Mouse (Mus musculus): Measurements from ENCODE around the gene Rack1.
A peak's percentile ranks its signal among the peaks of the same experiment; 100 is the strongest.
"Not testable (repeated sequence)": the region's sequence is repeated elsewhere in the genome, so short reads cannot be mapped to it uniquely, and the experiment has no call there.

Gene Rack1

DNA sequence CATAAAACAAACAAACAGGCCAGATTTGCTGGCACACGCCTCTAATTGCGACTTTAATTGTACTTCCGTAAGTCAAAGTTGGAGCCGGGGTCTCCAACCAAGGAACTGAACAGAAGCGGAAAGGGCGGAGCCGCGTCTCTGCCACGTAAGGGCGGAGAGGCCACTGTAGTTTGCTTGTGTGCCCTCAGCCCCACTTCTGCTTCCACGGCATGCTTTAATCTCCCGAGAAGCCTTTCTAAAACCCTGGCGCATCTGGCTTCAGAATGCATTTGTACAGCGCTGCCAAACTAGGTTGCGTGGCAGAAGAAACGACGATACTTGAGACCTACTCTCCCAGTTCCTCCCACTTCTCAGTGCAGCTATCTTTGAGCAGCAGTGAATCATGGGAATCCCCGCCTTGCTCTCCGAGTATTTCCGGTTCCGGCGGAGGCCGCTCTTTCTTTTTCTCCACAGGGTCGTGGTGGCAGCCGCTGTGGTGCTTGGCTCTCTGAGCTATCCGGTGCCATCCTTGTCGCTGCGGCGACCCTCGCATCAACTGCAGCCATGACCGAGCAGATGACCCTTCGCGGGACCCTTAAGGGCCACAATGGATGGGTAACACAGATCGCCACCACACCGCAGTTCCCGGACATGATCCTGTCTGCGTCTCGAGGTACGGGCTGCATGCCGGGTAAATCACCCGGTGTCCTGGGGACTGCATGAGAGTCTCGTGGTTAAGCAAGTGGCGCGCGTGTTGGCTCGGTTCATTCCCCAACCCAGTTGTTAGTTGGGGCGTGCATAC, at the start of gene Rack1:
Rack1 (plus strand) TSS at position 412 of the 781 bp plus-strand sequence.
- peak; percentile 99 for DNase-seq

DNA sequence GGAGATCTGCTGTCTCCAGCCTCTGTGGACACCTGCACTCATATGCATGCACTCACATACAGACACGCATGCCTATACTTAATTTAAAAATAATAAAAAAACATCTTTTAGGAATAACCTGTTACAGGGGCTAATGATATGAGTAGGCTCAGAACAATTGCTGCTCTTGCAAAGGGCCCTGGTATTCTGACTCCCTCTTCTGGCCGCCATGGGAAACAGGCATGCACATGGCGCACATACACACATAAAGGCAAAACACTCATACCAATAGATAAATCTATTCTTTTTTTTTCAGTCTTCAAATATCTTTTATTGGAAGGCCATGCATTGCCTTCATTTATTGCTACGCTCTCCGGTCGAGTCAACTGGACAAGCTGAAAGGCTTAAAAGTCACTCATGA, 49.7 kb upstream of the Rack1 start:
- DNase-seq, result no peak

DNA sequence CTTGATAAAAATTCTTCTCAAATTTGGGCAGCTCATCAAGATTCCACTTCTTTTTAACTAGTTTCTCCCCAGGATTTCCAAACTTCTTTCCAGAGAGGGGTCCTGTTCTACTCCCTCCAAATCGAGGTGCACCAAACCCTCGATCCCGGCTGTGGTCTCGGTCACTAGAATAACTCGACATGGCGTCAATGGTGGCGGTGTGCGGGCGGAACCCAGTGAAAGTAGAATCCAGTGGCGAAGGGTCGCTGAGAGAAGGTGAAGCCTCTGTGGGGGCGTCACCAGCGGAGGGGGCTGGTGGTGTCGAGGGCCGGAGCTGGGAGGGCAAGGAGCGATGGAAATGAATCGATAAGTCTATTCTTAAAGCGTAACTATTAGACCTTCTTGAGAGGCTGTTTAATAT, 46.6 kb upstream of the Rack1 start:
- not testable (repeated sequence) for DNase-seq

DNA sequence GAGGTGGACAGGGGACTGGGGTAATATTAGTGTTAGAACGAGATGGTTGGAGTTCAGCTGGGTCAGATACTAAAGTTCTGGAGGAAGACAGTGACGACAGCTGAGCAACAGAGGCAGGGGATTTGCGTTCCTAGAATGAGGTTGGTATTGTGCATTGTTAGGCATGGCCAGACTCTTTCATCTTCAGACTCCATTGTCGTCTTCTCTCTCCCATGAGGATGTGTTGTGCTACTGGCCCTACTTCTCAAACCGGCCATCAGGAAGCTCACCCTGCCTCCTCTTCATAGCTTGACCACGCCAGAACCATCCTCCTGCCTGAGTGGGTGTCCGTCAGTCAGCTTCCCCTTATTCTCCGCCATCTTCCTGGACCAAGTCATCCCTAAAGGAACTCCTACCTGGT, 41.1 kb upstream of the Rack1 start:
- DNase-seq, result peak; percentile 71

DNA sequence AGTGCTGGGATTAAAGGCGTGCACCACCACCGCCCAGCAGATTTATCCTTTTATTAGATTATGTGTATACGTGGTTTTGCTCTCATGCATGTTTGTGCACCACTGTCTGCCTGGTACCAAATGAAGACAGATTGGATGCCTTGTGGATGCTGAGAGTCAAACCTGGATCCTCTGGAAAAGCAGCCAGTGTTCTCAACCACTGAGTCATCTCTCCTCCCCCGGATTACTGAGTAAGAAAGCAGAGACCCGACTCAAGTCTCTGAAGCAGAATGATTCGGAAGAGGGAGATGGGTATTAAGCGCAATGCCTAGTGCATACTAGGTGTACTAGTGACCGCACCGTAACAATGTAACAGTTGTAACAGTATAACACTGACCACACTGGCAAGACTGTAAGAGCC, 36.0 kb upstream of the Rack1 start:
- DNase-seq, result peak; percentile 34

DNA sequence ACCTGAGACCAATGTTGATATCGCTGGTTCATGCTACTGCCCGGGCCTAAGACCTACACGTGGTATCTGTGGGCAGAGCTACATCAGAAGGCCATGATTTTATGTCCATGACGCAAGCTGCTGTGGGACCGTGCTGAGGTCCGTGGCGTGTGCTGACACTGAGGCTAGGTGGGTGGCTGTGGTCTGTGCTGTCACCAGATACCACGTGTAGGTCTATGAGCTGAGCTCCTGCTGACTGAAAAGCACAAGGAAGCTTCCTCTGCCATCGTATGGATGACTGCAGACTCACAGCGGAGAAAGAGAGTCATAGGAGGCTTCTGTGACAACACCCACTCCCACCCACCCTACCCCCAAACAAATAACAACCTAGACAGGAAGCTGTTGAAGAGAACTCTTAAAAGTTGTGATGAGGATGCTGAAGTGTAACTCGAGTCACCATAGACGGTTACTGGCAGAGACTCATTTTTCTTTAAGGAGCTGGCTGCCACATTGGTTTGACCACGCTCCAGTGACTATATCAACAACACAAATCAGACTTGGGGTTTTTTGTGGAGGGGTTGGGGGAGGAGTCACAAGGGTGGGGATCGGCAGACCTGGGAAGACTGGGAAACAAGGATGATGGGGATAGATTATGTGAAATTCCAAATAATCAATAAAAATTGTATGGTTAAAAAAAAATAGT, 32.8 kb upstream of the Rack1 start:
- no peak for DNase-seq

DNA sequence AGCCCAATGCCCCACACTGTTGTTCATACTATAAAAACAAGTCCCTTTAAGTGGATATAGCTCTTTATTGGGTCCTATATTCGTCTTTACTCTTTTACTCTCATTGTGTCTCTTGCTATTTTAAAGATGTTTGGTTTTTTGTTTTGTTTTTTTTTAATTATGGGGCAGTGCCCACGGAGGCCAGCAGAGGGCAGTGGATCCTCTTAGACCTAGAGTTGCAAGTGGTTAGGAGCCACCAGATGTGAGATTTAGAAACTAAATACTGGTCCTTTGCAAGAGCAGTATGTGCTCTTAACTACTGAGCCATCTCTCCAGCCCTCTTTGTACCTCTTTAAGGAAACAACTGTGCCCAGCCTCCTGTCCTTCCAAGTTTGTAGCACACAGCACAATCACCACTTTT, 28.4 kb upstream of the Rack1 start:
- DNase-seq, result no peak

DNA sequence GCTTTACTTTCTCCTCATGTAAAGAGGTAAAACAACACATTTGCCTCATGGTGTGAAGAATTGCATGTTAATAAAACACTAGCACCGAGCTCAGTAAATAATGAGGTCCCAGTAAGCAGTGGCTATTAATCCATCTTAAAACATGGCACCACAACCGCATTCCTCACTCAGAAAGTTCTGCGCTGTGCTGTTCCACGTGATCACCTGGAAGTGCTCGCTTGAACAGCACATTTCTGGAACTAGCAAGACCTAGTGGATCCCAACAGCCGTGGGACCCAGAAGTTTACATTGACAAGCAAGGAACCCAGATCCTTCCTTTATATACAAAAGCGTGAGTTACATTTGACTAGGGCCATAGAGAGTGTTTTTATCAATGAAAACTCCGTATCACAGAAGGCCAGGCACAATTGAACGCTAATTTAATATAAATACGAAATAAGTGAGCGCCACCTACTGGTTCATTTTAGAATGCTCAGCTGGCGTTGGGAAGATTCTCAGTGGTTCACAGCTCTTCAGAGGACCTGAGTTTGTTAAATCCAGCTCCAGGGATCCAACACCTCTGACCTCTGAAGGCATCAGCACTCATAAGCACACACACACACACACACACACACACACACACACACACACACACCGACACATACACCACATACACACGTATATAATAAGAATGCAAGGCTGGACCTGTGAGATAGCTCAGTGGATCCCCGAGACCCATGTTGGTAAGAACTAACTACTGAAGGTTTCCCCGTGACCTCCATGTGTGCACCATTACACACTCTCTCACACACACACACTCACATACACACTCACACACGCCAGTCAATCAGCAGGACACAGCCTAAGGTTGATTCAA, 25.5 kb upstream of the Rack1 start:
- no peak for DNase-seq

DNA sequence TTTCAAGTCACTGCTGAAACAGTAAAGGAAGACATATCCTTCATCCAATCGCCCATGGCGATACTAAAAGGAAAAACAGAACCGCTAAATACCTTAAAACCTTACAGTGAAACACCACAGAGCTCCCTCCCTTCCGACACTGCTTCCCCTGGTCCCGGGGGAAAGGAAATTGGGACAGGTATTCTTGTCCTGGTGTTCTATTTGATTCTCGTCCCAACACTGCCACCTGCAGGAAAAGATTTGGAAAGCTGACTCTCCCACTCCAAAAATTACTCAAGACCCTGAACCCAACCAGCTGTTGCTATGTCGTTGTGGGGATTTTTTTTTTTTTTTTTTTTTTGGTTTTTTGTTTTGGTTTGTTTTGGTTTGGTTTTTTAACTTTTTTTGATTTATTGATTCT, 24.6 kb upstream of the Rack1 start:
- peak; percentile 93 for DNase-seq

DNA sequence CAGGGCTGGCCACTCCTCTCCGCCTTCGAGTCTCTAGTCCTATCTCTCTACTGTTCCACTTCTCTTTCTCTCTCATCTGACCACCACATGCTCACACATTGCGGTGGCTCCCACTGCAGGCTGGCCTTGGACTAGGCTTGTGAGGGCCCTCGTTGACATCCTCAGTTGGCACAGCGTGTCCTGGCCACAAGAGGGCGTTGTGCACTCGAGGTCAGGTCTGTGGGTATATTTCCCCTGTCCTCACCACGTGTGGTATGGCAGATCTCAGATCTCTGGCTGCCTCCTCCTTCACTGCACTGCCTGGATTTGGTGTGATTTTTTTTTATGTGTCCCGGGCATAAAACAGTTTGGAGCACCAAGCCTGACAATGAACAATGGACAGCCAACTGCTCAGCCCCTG, 23.5 kb upstream of the Rack1 start:
- no peak for DNase-seq

DNA sequence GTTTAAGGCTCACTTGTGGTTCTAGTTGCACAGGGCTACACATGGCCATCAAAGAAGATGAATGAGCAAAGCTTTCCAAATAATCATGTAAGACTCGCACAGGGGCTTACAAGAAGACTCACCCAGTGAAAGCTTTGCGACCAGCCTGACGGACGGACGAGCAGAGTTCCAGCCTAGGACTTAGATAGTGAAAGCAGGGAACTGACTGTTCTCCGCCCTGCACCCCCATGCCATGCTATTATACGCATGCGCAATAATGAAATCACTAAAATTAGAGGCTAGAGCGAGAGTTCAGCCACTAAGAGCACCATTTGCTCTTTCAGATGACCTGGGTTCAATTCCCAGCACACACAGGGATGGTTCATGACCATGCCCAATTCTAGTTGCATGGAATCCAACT, 22.8 kb upstream of the Rack1 start:
- DNase-seq, result no peak

DNA sequence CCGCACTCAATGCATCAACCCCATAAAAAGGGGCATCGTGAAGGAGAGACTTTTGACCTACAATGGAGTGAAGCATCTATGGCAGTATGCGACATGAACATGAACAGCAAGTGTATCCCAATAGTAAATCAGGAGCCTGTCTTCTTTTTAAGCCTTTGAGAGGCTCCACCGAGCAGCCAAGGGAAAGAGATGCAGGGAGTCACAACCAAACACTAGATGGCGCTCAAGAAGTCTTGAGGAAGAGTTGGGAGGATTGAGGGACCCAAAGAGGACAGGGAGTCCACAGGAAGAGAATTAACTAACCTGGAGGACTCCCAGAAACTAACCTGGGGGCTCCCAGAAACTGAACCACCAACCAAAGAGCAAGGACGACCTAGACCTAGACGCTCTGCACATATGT, 20.7 kb upstream of the Rack1 start:
- no peak for DNase-seq

DNA sequence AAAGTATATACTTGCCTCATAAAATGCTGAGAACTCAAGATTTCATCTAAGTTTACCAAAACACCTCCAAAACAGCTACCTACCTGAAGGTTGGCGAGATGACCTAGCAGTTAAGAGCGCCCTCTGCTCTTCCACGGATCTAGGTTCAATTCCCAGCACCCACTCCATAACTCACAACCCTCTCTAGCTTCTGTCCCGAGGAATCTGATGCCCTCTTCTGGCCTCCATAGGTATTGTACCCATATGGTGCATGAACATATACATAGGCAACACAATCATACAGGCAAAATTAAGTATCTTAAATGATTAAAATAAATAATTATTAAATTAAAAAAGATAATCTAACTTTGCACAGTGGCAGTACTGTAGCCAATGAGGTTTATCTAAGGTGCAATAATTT, 17.9 kb upstream of the Rack1 start:
- DNase-seq, result no peak

DNA sequence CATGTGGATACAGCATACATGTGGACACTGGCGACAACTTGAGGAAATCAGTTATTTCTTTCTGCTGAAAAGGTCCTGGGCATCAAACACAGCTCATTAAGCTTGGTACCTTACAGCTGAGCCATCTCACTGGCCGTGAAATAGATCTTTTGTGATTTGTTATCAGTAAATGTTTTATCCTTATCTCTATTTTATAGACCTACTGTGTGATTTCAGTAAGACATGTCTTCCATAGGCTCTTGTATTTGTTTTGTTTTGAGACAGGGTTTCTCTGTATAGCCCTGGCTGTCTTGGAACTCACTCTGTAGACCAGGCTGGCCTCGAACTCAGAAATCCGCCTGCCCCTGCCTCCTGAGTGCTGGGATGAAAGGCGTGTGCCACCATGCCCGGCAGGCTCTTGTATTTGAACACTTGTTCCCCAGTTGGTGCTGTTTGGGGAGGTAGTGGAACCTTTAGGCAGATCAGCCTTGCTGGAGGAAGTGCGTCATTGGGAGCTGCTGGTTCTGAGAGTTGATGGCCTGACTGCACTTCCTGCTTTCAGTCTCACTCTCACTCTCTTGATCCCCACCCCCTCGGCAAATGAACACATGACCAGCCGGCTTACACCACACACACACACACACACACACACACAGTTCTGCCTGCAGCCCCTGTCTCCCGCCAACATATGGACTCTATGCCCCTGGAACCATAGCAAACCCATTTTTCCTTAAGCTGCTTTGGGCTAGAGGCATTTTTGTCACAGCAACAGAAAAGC, 12.5 kb upstream of the Rack1 start:
- DNase-seq, result peak; percentile 97

DNA sequence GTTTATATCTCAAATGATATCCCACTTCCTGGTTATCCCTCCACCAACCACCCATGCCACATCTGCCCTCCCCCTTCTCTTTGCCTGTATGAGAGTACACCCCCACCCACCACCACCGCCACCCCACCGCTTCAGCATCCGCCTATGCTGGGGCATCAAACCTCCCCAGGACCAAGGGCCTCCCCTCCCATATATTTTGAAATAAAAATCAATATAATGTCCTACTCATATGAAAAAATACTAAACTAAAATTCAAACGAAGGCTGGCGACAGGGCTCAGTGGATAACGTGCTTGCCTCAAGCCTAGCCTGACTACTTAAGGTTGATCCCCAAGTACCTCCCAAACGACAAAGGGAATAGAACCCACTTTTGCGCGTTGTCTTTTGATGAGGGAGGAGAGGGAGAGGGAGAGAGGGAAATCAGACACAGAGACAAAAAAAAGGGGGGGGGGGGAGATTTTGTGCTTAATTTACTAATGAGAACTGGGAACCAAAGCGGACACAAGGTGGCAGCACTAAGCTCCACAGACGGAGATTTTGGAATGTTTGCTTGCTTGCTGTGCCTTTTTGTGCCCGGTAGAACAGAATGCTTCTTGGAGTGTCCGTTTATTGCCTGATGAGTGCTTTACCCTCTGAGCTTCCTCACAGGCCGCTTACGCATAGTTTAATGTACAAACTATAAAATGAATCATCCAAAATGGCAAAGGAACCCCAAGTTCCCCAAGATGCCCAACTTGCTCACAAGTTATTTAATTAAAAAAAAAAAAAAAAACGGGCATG, 11.6 kb upstream of the Rack1 start:
- peak; percentile 96 for DNase-seq

DNA sequence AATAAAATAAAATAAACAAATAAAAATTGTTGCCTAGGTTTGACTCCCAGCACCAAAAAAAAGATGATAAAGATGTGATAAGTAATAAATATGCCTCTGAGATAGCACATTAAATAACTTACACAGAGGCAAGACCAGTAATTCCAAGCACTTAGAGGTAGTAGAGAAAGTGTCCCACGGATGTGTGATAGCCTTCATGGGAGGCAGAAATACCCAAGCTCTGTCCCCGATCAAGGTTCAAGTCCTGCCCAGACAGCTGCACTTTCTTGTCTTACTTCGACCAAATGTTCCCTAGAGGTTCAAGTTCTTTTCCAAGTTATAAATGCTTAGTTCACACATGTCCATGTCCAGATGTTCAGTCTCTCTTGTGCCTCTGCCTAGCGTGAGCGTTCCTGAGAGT, 10.9 kb upstream of the Rack1 start:
- no peak for DNase-seq

DNA sequence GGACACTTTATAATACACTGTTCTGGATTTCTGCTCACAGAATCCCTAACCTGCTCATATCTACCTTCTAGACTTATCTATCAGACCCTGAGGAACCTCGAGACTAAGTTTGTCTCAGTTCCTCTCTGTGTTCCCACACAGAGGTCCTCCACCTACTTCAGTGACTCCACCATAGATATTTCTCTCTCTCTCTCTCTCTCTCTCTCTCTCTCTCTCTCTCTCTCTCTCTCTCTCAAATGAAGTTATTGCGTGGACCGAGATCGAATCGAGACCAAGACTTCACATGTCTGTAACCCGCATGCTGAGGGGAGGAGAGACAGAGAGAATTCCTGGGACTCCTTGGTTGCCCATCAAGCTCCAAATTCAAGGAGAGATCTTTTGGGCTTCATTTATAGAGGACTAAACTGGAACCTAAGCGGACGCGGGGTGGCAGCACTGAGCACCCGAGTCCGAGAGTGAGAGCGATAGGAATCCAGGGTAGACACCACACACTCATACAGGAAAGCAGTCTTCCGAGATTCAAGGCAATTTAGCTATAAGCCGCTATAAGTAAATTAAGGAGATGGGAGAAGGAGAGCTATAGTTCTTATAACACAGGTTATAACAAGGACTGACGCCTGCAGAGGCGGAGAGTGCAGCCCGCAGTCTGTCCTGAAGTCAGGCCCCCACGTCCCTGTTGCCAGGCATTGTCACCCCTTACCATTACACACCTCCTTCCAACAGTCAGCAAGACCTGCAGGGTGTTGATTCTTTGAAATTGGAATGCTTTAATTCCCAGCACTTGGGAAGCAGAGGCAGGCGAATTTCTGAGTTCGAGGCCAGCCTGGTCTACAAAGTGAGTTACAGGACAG, 9.9 kb upstream of the Rack1 start:
- peak; percentile 97 for DNase-seq

DNA sequence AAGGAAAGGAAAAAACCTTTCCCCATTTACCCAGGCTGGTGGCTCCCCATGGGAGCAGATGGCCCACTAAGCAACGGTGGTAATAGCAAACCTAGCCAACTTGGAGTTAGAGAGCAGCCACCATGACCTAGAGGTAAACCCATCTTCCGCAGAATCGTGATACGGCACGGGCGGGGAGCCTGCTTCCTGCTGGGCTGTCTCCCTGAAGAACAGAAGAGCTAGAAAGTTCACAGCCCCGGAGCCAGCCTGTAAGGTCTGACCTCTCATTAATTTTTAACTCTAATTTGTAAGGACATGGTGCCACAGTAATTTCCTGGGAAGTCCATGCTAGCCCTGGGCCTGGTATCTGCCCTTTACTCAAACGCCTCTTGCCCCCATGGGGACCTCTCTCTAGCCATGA, 9.2 kb upstream of the Rack1 start:
- no peak for DNase-seq

DNA sequence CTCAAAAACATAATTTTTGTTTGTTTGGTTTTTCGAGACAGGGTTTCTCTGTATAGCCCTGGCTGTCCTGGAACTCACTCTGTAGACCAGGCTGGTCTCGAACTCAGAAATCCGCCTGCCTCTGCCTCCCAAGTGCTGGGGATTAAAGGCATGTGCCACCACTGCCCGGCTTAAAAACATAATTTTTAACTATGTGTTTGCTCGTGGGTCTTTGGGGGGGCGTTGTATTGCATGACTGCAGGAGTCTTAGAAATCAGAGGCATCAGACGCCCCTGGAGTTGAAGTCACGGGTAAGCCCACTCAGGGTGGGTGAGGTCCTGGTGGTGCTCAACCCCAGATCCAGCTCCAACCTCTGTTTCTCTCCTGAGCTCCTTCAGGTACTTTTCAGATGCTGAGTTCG, 8.2 kb upstream of the Rack1 start:
- not testable (repeated sequence) for DNase-seq

DNA sequence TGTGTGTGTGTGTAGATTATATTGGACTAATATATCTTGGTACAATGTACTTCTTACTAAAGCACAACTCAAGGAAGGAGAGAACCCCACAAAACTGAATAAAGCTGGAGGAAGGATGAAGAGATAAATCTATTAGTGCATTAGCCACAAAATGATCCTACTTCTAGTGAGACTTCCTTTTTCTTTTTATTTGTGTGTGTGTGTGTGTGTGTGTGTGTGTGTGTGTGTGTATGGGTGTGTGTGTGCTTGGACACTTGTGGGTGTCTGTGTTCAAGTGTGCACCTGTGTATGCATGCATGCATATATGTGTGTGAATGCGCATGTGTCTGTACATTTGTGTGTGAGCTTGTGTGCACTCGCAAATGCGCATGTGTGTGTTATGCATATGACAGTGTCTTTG, 6.9 kb upstream of the Rack1 start:
- DNase-seq, result no peak

DNA sequence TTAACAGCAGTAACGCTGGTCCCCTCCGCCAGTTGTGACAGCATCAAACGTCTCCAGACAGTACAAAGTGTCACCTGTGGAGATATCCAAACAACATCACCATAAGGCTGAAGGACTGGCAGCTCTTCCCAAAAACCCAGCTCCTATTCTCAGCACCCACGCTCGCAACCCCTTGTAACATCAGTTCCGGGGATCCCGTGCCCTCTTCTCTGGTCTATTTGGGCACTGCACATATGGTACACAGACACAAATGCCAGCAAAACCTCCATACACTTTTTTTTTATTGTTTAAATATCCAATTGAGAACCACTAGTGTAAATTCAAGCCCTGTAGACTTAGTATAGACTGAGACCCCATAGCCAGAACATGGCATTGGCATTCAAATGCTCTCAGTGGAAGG, 4.9 kb upstream of the Rack1 start:
- DNase-seq, result no peak

All from heart, adult 11 months (tissue).